Mouse (Mus musculus) embryonic fibroblast, embryonic 13.5 days (primary cell): ENCODE measurements around the gene Zfr2. TPM values are rescaled to one million over a fixed set of nuclear protein-coding genes. Genes with fewer than 3 reads are reported as not detected.
A peak's percentile ranks its signal among the peaks of the same experiment; 100 is the strongest.

Experiments
- H3K27ac ChIP-seq: 2 replicates; pipeline ENCODE4 v1.5.1; 2012; ENCODE audit warnings: low read length, control low read depth, inconsistent platforms; ENCODE audit not compliant: insufficient read depth
- H3K4me1 ChIP-seq: 2 replicates; pipeline ENCODE4 v1.6.1; 2011; ENCODE audit warnings: low read length; ENCODE audit not compliant: control insufficient read depth, insufficient read depth
- H3K4me3 ChIP-seq: 2 replicates; pipeline ENCODE4 v1.5.1; 2011; ENCODE audit warnings: mild to moderate bottlenecking, control low read depth, low read length; ENCODE audit not compliant: insufficient read depth
- CTCF ChIP-seq: IDR thresholded peaks from 2 replicates; pipeline ENCODE4 v1.5.1; 2011; ENCODE audit warnings: mild to moderate bottlenecking, control low read depth, low read length, moderate library complexity, borderline replicate concordance; ENCODE audit not compliant: insufficient read depth
- POLR2A ChIP-seq: IDR thresholded peaks from 2 replicates; pipeline ENCODE4 v1.6.1; 2011; ENCODE audit warnings: low read depth, mild to moderate bottlenecking, control low read depth, low read length, moderate library complexity
- polyA plus RNA-seq: library from polyadenylated mRNA; stranded (reverse); fragments of >200 nt; gene quantifications from 2 replicates; pipeline ENCODE4 v1.2.4, GENCODE M21; 2011; ENCODE audit warnings: low read depth; ENCODE audit not compliant: missing spikeins, insufficient read length

Zfr2 gene
- polyA plus RNA-seq, 1 experiment = 4.1 TPM

DNA sequence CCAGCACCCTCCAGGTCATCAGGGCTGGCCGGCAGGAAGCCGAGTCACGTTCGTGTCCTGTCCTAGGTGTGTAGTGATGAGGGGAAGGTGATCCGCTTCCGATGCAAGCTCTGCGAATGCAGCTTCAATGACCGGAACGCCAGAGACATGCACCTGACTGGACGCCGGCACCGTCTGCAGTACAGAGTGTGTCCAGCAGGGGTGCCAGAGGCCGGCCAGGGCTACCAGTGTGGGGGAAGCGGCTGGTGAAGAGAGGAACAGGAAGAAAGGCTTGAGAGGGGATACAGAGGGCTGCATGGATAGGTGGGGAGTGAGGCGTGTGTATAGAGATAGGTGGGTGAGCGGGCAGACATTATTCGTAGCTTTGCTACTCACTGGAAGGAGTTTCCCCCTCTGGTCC lies 11.6 kb downstream of the Zfr2 start:
- Histone ChIP-seq H3K27ac (no peak overlapping the region), H3K4me3 (no peak overlapping the region), H3K4me1 (no peaks in the 10 kb centered on the region)
- no peak for TF ChIP-seq POLR2A
- peak; percentile 72; the same call in 1 of the 2 replicates for TF ChIP-seq CTCF

DNA sequence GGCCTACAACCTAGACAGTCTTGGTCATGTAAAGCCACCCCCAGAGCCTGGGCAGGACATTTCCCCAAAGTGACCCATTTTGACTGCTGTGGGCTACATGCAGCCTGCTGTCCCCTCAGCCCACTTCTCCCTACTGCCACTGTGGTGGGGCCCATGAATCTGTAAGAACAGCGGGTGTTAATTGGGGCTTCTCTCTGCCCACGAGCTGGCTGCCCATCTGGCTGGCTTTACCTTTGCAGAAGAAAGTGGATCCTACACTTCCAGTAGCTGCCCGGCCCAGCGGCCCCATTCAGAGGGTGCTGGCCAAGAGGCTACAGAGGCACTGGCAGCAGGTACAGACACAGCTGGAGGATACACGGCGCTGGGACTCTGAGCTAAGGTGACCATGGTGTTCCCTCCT lies 12.2 kb downstream of the Zfr2 start:
- no peak overlapping the region for H3K27ac ChIP-seq
- no peak overlapping the region for H3K4me3 ChIP-seq
- TF ChIP-seq CTCF (no peak), POLR2A (no peak)
- no peaks in the 10 kb centered on the region for H3K4me1 ChIP-seq

DNA sequence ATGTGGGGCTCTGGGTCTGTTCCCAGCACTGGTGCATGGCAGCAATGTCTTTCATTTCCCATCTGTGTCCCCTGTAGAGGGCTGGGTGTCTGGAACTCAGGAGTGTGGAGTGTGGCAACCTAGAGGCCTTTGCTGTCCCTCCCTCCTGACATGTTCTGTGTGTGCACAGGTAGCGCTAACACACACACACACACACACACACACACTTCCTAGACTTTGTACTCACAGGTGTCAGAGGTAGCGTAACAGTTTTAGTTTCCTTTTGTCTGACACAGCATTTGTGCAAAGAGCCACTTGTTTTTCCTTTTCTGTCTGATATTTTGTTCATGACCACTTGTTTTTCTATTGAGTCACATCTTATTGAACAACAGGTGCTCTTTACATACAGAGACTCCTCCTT lies 14.8 kb downstream of the Zfr2 start:
- TF ChIP-seq POLR2A (no peak), CTCF (no peak)
- Histone ChIP-seq H3K4me3 (no peak overlapping the region), H3K27ac (no peak overlapping the region), H3K4me1 (no peaks in the 10 kb centered on the region)

DNA sequence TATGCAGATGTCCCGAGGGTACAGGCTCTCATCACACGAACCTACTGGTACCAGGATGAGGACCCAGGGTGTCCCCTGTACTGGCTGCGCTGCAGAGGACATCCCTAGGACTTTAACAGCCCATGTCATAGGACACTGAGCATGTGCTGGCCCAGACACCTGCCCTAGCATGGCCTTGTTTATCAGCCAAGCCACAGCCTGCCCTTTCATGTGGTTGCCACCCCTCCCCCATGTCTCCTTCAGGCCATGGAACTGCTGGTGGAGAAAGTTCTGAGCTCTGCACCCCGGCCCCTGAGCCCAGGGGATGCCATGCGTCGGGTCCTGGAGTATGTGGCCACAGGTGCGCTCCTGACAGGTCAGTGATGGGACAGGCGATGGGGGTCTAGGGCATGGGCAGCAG lies 16.5 kb downstream of the Zfr2 start:
- Histone ChIP-seq H3K4me1 (no peaks in the 10 kb centered on the region), H3K27ac (no peak overlapping the region), H3K4me3 (no peak overlapping the region)
- no peak for TF ChIP-seq POLR2A
- no peak for TF ChIP-seq CTCF

DNA sequence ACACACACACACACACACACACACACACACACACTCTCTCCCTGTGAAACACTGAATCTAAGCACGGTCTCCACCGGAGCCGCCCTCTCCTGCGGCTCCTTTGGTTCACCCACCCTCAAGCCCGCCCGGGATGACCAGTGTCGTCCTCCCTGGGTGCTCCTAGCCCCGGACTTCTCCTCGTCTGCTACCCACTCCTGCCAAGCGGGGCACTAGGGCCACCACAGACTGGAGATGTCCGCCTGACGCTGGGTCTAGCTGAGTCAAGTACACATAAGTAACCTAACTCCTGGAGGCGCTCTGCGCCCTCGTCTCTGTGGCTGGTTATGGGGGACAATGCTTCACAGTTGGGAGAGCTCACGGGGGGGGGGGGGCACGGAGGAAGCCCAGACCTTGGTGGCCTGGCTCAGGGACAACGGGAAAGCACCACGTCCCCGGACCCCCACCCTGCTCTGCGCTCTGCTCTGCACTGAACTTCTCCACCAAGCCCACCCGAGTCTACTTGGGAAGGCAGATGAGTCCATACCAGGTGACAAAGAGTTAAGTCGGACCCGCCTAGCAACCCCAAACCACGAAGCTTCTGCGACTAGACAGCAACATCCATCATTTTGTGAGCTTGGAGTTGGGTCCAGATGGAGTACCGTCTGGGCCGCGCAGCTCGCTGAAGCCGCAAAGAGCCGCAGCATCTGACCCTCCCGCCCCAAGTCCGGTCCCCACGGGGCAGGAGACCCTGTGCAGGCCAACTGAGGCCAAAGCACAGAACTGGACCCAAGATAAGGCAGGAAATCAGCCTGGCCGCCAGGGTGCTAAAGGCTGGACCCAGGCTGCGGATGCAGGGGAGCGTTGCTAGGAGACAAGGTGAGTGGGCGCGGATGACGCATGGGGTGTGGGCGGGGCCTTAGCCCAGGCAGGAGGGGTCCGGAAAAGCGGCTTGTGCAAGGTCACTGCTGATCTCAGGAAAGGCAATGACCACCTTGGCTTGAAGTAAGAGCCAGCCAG lies 19.8 kb downstream of the Zfr2 start, which contains the start of gene Matk:
Matk (plus strand) TSS at position 512 of the 996 bp plus-strand sequence.
- H3K4me1 ChIP-seq = no peaks in the 10 kb centered on the region
- no peak within 1 kb of the TSS for H3K27ac ChIP-seq
- TF ChIP-seq CTCF (no peak), POLR2A (no peak)
- no peak within 1 kb of the TSS for H3K4me3 ChIP-seq

DNA sequence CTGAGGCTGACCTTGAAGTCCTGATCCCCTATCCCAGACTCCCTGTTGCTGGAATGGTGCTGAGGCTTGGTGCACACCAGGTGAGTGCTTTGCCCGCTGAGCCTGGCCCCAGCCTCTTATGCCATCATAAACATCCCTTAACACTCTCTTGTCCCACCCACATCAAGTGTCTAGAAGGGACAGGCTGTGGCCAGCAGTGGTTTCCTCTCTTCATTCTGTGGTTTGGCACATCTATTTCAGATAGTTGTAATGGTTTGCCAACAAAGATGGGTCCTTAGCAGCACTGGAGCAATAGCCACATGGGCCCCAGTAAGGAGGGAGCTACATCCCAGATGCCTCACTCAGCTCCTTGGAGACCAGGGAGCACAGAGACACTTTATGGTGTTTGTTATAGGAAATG lies 21.9 kb downstream of the Zfr2 start:
- H3K27ac ChIP-seq = no peak overlapping the region
- no peaks in the 10 kb centered on the region for H3K4me1 ChIP-seq
- H3K4me3 ChIP-seq = no peak overlapping the region
- TF ChIP-seq POLR2A (no peak), CTCF (no peak)

DNA sequence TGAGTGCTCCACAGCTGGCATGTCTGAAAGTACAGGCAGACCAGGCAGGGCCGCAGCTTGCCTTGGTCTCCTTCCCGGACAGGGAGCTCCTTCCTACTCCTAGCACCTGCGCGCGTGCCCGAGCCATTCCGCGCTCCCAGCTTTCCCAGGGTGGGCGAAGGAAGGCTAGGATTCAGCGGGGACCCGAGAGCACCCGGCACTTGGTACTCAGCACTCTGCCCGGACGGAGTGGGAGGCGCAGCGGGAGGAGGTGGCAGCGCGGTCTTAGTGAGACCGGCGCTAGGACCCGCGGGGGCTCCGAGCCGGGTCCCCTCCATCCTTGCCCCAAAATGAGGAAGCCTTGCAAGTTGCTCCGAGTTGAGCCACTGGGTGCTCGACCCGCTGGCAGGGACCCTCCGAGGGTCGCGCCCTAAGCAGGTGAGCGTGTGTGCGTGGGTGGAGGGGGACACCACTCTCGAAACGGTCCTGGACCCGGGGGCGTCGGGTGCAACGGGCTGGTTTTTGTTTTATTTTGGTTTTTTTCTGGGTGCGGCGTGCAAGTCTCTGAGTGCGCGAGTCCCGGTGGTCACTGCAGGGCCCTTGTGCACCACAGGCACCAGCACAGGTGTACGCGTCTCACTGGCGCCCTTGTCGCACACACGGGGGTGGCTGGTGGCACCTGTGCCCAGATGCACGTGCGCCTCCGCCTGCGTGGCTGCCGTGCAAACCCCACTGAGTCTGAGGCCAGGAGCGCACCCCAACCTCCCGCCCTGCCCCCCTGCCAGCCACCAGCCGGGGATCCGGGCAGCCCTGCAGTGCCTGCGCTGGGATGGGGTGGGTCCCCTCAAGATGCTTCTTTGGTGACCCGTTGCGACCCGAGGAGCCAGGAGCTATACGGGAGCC lies 24.4 kb downstream of the Zfr2 start:
- Histone ChIP-seq H3K4me3 (peak overlapping the region; percentile 24; the same call in 1 of the 2 replicates), H3K27ac (no peak overlapping the region), H3K4me1 (no peaks in the 10 kb centered on the region)
- no peak for TF ChIP-seq POLR2A
- no peak for TF ChIP-seq CTCF

DNA sequence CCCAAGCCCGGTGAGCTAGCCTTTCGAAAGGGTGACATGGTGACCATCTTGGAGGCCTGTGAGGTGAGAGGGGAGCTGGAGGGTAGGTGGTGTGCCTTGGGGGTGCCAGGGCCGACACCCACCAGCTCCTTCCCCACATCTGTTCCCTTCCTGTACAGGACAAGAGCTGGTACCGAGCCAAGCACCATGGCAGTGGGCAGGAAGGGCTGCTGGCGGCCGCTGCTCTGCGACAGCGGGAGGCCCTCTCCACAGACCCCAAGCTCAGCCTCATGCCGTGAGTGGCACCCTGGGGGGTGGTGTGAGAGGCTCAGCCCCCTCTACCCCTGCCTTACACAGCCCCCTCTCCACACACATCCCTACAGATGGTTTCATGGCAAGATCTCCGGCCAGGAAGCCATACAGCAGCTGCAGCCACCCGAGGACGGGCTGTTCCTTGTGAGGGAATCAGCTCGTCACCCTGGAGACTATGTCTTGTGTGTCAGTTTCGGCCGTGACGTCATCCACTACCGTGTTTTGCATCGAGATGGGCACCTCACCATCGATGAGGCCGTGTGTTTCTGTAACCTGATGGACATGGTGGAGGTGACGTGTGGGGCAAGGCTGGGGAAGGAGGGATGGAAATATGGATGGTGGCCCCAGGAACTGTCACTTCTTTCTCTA lies 26.4 kb downstream of the Zfr2 start:
- Histone ChIP-seq H3K4me3 (no peak overlapping the region), H3K4me1 (no peaks in the 10 kb centered on the region), H3K27ac (no peak overlapping the region)
- no peak for TF ChIP-seq CTCF
- no peak for TF ChIP-seq POLR2A

DNA sequence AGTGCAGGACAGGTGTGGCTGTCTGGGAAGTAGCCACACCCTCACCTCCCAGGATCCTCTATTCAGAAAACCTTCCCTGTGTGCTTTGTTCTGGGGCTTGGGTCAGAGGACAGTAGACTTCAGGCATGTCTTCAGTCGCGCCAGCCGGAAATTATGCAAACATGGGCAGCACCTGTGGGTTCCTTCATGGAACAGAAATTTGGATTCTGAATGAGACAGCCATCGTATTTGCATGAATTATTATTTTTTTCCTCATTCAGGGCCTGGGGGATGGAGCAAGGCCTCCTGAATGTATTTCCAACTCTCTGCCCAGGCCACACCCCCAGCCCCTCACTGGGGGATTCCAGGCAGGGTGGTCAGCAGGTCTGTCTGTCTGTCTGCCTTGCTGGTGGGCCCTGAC lies 28.1 kb downstream of the Zfr2 start:
- Histone ChIP-seq H3K4me1 (no peaks in the 10 kb centered on the region), H3K27ac (no peak overlapping the region), H3K4me3 (no peak overlapping the region)
- TF ChIP-seq CTCF (no peak), POLR2A (no peak)
